Mouse (Mus musculus) MEL (cell line): ENCODE results near the gene Trim67. TPM values are rescaled to one million over a fixed set of nuclear protein-coding genes. Genes with fewer than 3 reads are reported as not detected.

Experiments
- DNase-seq: peaks from one replicate; pipeline ENCODE4 v3.0.0; 2011; ENCODE audit warnings: low read depth, low spot score
- H3K27ac ChIP-seq: 2 replicates; pipeline ENCODE4 v1.5.1; 2012; ENCODE audit warnings: low read depth, mild to moderate bottlenecking, control low read depth, low read length, moderate library complexity; ENCODE audit not compliant: control insufficient read depth
- H3K27me3 ChIP-seq, 2 experiments: fragments of 150-350 bp in 1 of 2; sonication (generic) in 1 of 2; 2 replicates each; pipeline ENCODE4 v1.6.1; 2012; ENCODE audit warnings: low read length in 2 of 2, mild to moderate bottlenecking in 2 of 2, improper control_type of control experiment in 1 of 2, moderate library complexity in 1 of 2; ENCODE audit not compliant: insufficient read depth in 2 of 2, control insufficient read depth in 1 of 2
- H3K36me3 ChIP-seq, 2 experiments: 2 replicates each; pipeline ENCODE4 v1.6.1; 2012 to 2014; ENCODE audit warnings: low read length in 2 of 2, improper control_type of control experiment in 1 of 2, inconsistent platforms in 1 of 2, mild to moderate bottlenecking in 1 of 2; ENCODE audit not compliant: insufficient read depth in 2 of 2, control insufficient read depth in 1 of 2
- H3K4me1 ChIP-seq, 2 experiments: fragments of 150-350 bp in 1 of 2; sonication (generic) in 1 of 2; 2 replicates each; pipeline ENCODE4 v1.6.1; 2012; ENCODE audit warnings: low read length in 2 of 2, improper control_type of control experiment in 1 of 2, mild to moderate bottlenecking in 1 of 2; ENCODE audit not compliant: insufficient read depth in 2 of 2, control insufficient read depth in 1 of 2
- H3K4me3 ChIP-seq, 2 experiments: fragments of 150-350 bp in 1 of 2; sonication (generic) in 1 of 2; 2 replicates each; pipeline ENCODE4 v1.5.1; 2012; ENCODE audit warnings: low read depth in 2 of 2, low read length in 2 of 2, mild to moderate bottlenecking in 2 of 2, moderate library complexity in 2 of 2, control low read depth in 1 of 2, improper control_type of control experiment in 1 of 2; ENCODE audit not compliant: control insufficient read depth in 1 of 2, insufficient read depth in 1 of 2
- H3K79me2 ChIP-seq: 2 replicates; pipeline ENCODE4 v1.6.1; 2012; ENCODE audit warnings: mild to moderate bottlenecking, low read length, moderate library complexity; ENCODE audit not compliant: control insufficient read depth, poor library complexity, insufficient read depth
- H3K9ac ChIP-seq: 2 replicates; pipeline ENCODE4 v1.6.1; 2012; ENCODE audit warnings: low read depth, mild to moderate bottlenecking, control low read depth, low read length, moderate library complexity; ENCODE audit not compliant: control insufficient read depth, poor library complexity, severe bottlenecking
- H3K9me3 ChIP-seq: fragments of 150-350 bp; sonication (generic); replicated peaks from 2 replicates; pipeline ENCODE4 v1.6.1; 2012; ENCODE audit warnings: mild to moderate bottlenecking, low read length, improper control_type of control experiment, moderate library complexity; ENCODE audit not compliant: insufficient read depth
- CHD1 ChIP-seq: IDR thresholded peaks from 2 replicates; pipeline ENCODE4 v1.6.1; 2012; ENCODE audit warnings: low read depth, mild to moderate bottlenecking, inconsistent platforms, low read length, improper control_type of control experiment
- CTCF ChIP-seq, 3 experiments: IDR thresholded peaks in 2 of 3; conservative IDR thresholded peaks in 1 of 3; 2 replicates each; pipeline ENCODE4 v1.5.1; 2011 to 2012; ENCODE audit warnings: low read length in 3 of 3, low read depth in 2 of 3, mild to moderate bottlenecking in 2 of 3, improper control_type of control experiment in 1 of 3, inconsistent platforms in 1 of 3, mixed read lengths in 1 of 3, moderate library complexity in 1 of 3; ENCODE audit not compliant: control insufficient read depth in 1 of 3, insufficient read depth in 1 of 3, poor library complexity in 1 of 3, severe bottlenecking in 1 of 3
- GABPA ChIP-seq: IDR thresholded peaks from 2 replicates; pipeline ENCODE4 v1.6.1; 2012; ENCODE audit warnings: low read depth, mild to moderate bottlenecking, inconsistent platforms, low read length, improper control_type of control experiment, moderate library complexity
- HCFC1 ChIP-seq: IDR thresholded peaks from 2 replicates; pipeline ENCODE4 v1.6.1; 2012; ENCODE audit warnings: low read depth, mild to moderate bottlenecking, inconsistent platforms, low read length, improper control_type of control experiment, moderate library complexity
- JUND ChIP-seq: IDR thresholded peaks from 2 replicates; pipeline ENCODE4 v1.6.1; 2011; ENCODE audit warnings: low read depth, mild to moderate bottlenecking, improper control_type of control experiment, low read length
- MAFK ChIP-seq: IDR thresholded peaks from 2 replicates; pipeline ENCODE4 v1.6.1; 2011; ENCODE audit warnings: low read depth, mild to moderate bottlenecking, low read length, improper control_type of control experiment, borderline replicate concordance
- MAX ChIP-seq: IDR thresholded peaks from 2 replicates; pipeline ENCODE4 v1.6.1; 2011; ENCODE audit warnings: low read length, improper control_type of control experiment
- MEF2A ChIP-seq: IDR thresholded peaks from 2 replicates; pipeline ENCODE4 v1.6.1; 2014; ENCODE audit warnings: low read depth, mild to moderate bottlenecking, inconsistent platforms, low read length, improper control_type of control experiment; ENCODE audit not compliant: poor library complexity, insufficient replicate concordance, severe bottlenecking; ENCODE audit errors: extremely low read depth
- NRF1 ChIP-seq: IDR thresholded peaks from 2 replicates; pipeline ENCODE4 v1.6.1; 2014; ENCODE audit warnings: low read depth, mild to moderate bottlenecking, inconsistent platforms, low read length, improper control_type of control experiment, moderate library complexity; ENCODE audit not compliant: poor library complexity, insufficient read depth, severe bottlenecking
- POLR2AphosphoS2 ChIP-seq: IDR thresholded peaks from 2 replicates; pipeline ENCODE4 v1.6.1; 2011; ENCODE audit warnings: low read length, improper control_type of control experiment
- POLR2AphosphoS5 ChIP-seq: IDR thresholded peaks from 2 replicates; pipeline ENCODE4 v1.6.1; 2012; ENCODE audit warnings: low read depth, borderline replicate concordance, mild to moderate bottlenecking, inconsistent platforms, low read length, moderate library complexity, mixed read lengths
- RAD21 ChIP-seq: IDR thresholded peaks from 2 replicates; pipeline ENCODE4 v1.6.1; 2011; ENCODE audit warnings: mild to moderate bottlenecking, low read depth, low read length, improper control_type of control experiment
- RCOR1 ChIP-seq: IDR thresholded peaks from 2 replicates; pipeline ENCODE4 v1.6.1; 2012; ENCODE audit warnings: low read depth, mild to moderate bottlenecking, inconsistent platforms, low read length, improper control_type of control experiment
- SMC3 ChIP-seq: IDR thresholded peaks from 2 replicates; pipeline ENCODE4 v1.6.1; 2011; ENCODE audit warnings: low read depth, low read length, improper control_type of control experiment
- TCF12 ChIP-seq: IDR thresholded peaks from 2 replicates; pipeline ENCODE4 v1.6.1; 2014; ENCODE audit warnings: low read depth, mild to moderate bottlenecking, inconsistent platforms, low read length, improper control_type of control experiment, moderate library complexity
- UBTF ChIP-seq: IDR thresholded peaks from 2 replicates; pipeline ENCODE4 v1.6.1; 2012; ENCODE audit warnings: low read depth, mild to moderate bottlenecking, inconsistent platforms, low read length, improper control_type of control experiment, moderate library complexity, borderline replicate concordance; ENCODE audit not compliant: insufficient read depth
- USF2 ChIP-seq, 2 experiments: IDR thresholded peaks; 2 replicates each; pipeline ENCODE4 v1.6.1; 2011 to 2012; ENCODE audit warnings: improper control_type of control experiment in 2 of 2, low read length in 2 of 2, borderline replicate concordance in 1 of 2, inconsistent platforms in 1 of 2, low read depth in 1 of 2, mild to moderate bottlenecking in 1 of 2; ENCODE audit not compliant: insufficient read depth in 1 of 2
- ZC3H11A ChIP-seq: IDR thresholded peaks from 2 replicates; pipeline ENCODE4 v1.6.1; 2012; ENCODE audit warnings: low read depth, mild to moderate bottlenecking, inconsistent platforms, low read length, improper control_type of control experiment
- ZKSCAN1 ChIP-seq: IDR thresholded peaks from 2 replicates; pipeline ENCODE4 v1.6.1; 2012; ENCODE audit warnings: low read depth, mild to moderate bottlenecking, inconsistent platforms, low read length, improper control_type of control experiment, moderate library complexity
- ZMIZ1 ChIP-seq: IDR thresholded peaks from 2 replicates; pipeline ENCODE4 v1.6.1; 2012; ENCODE audit warnings: low read depth, mild to moderate bottlenecking, inconsistent platforms, low read length, improper control_type of control experiment, moderate library complexity
- ZNF384 ChIP-seq: IDR thresholded peaks from 2 replicates; pipeline ENCODE4 v1.6.1; 2012; ENCODE audit warnings: low read depth, mild to moderate bottlenecking, inconsistent platforms, low read length, improper control_type of control experiment
- polyA plus RNA-seq, 2 experiments: library from polyadenylated mRNA; stranded (reverse) in 1 of 2; unstranded in 1 of 2; fragments of >175 nt in 1 of 2; fragments of >200 nt in 1 of 2; gene quantifications; 2 replicates each; pipeline versions ENCODE4 v1.2.1 to v1.2.4; 2012; ENCODE audit warnings: low replicate concordance in 2 of 2, low read depth in 1 of 2; ENCODE audit not compliant: insufficient read length in 2 of 2, insufficient read depth in 1 of 2, missing spikeins in 1 of 2
- total RNA-seq: library from RNA; depleted of rRNA; stranded (reverse); fragments of 300-350 nt; gene quantifications from 2 replicates; pipeline ENCODE4 v1.2.3, GENCODE M21; 2012

The Trim67 gene
- total and polyA plus RNA-seq, 3 experiments, result 0.06 TPM; not detected in 2

DNA sequence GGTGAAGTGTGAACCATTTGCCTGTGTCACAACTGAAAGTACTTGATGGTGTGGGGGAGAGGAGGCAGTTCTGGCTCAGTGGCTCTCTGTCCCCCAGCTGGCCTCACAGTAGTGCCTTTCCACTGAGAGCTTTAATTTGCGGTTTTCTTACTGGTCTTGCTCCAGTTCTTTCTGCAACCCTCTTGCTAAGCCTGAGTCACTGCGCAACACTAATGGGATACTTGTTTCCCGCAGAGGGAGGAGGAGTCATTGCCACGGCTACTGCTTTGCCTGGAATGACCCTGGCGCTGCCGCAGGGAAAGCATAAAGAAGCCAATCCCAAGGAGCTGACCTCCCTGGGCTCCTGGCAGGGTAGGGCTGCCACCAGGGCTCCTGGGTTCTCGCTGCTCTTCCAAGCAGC is 33.8 kb downstream of the Trim67 start:
- Histone ChIP-seq H3K4me3 (no peak overlapping the region), H3K79me2 (no peaks in the 10 kb centered on the region), H3K27ac (no peak overlapping the region), H3K36me3 (no peaks in the 10 kb centered on the region), H3K9ac (no peak overlapping the region), H3K4me1 (peaks cover 0 to 3% of the 10 kb centered on the region in 2 experiments; a peak in 1 of 4 replicates), H3K27me3 (no peaks in the 10 kb centered on the region), H3K9me3 (no peaks in the 10 kb centered on the region)
- DNase-seq, result no peak
- TF ChIP-seq GABPA (no peak), ZMIZ1 (no peak), POLR2AphosphoS2 (no peak), UBTF (no peak), MAFK (no peak), ZC3H11A (no peak)

DNA sequence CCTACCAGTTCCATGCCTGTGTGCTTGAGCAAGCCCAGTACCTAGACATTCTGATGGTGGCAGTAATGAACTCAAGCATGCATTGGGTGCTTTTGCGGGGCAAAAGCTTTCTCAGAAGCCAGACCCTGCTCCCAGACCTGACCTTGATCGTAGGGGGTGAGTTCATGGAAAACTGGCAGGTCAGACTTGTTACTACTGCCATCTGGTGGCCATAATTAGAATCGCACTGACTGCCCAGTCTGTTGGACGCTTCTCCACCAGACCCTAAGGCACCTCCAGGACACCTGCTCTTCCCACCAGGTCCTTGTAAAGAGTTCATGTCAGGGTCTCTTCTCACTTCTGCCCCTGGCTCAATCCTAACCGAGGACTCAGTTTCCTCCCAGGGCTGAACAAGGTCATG is 34.5 kb downstream of the Trim67 start:
- Histone ChIP-seq H3K27ac (no peak overlapping the region), H3K4me3 (no peak overlapping the region), H3K79me2 (no peaks in the 10 kb centered on the region), H3K9me3 (no peaks in the 10 kb centered on the region), H3K4me1 (peaks cover 0 to 3% of the 10 kb centered on the region in 2 experiments; a peak in 1 of 4 replicates), H3K36me3 (no peaks in the 10 kb centered on the region), H3K9ac (no peak overlapping the region), H3K27me3 (no peaks in the 10 kb centered on the region)
- no peak for TF ChIP-seq GABPA
- peak; percentile 75 to 97 (median 84) for TF ChIP-seq CTCF (IDR thresholded peaks at IDR 0.05 in 2 of 3, conservative IDR thresholded peaks at IDR 0.05 in 1 of 3; ENCODE audit: control insufficient read depth in 1 of 3, insufficient read depth in 1 of 3, low read depth in 2 of 3, low read length in 3 of 3, poor library complexity in 1 of 3, severe bottlenecking in 1 of 3)
- TF ChIP-seq SMC3, result peak; percentile 73
- TF ChIP-seq ZC3H11A, result 0 out of 2 replicates have a peak, but pooled peaks have one; percentile 28
- no peak for TF ChIP-seq NRF1
- TF ChIP-seq HCFC1, result no peak
- no peak for TF ChIP-seq CHD1
- peak; percentile 65 for TF ChIP-seq RAD21
- DNase-seq, result peak; percentile 65

DNA sequence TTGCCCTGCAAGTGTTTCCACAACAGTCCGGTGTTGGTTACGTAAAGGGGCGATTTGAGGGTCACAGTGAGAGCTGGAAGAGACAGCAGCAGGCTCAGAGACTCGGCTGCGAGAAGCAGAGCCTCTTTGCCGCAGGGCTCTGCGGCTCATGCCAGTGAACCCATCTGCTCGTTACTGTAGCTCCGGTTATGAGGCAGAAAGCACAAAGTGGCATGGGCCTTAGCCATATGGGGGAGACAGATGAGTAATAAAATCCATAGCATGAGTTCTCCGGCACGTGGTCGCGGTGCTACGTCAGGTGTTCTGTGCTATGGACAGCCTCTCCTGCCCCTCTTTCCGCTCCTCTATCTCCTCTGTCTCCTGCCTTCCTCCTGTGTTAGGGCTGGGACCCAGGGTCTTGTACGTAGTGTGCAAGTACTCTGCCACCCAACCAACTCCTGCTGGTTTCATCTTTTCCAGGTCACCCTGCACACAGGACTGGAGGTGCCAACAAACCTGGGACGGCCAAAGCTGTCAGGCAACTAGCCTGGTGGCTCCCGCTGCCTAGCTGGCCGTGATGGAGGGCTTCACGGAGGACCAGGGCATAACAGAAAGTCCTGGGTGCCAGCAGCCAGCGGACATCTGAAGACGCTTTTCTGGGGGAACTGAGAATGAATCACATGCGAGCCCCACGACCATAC is 35.8 kb downstream of the Trim67 start:
- Histone ChIP-seq H3K9me3 (no peaks in the 10 kb centered on the region), H3K79me2 (no peaks in the 10 kb centered on the region), H3K36me3 (no peaks in the 10 kb centered on the region), H3K27me3 (no peaks in the 10 kb centered on the region), H3K4me3 (no peak overlapping the region), H3K9ac (no peak overlapping the region), H3K27ac (no peak overlapping the region), H3K4me1 (peaks cover 0 to 3% of the 10 kb centered on the region in 2 experiments; a peak in 1 of 4 replicates)
- TF ChIP-seq JUND (no peak), MEF2A (no peak), RCOR1 (no peak), TCF12 (no peak), ZKSCAN1 (no peak), RAD21 (no peak), ZNF384 (no peak), CTCF (IDR thresholded peaks at IDR 0.05 in 2 of 3, conservative IDR thresholded peaks at IDR 0.05 in 1 of 3; ENCODE audit: control insufficient read depth in 1 of 3, insufficient read depth in 1 of 3, low read depth in 2 of 3, low read length in 3 of 3, poor library complexity in 1 of 3, severe bottlenecking in 1 of 3) (no peak), MAX (no peak), POLR2AphosphoS5 (no peak), USF2 (IDR thresholded peaks at IDR 0.05; ENCODE audit: borderline replicate concordance in 1 of 2, insufficient read depth in 1 of 2, low read depth in 1 of 2, low read length in 2 of 2) (no peak)
- no peak for DNase-seq
